Mouse (Mus musculus): Measurements from ENCODE around the gene Ctsa. TPM values are rescaled to one million over a fixed set of nuclear protein-coding genes. Genes with fewer than 3 reads are reported as not detected.
A peak's percentile ranks its signal among the peaks of the same experiment; 100 is the strongest.

Ctsa gene
- 167 and 180 TPM in 2 replicates for polyA plus RNA-seq (2015; fragmentation: Nextera tagmentation; extraction: Ambion mirVana)

DNA sequence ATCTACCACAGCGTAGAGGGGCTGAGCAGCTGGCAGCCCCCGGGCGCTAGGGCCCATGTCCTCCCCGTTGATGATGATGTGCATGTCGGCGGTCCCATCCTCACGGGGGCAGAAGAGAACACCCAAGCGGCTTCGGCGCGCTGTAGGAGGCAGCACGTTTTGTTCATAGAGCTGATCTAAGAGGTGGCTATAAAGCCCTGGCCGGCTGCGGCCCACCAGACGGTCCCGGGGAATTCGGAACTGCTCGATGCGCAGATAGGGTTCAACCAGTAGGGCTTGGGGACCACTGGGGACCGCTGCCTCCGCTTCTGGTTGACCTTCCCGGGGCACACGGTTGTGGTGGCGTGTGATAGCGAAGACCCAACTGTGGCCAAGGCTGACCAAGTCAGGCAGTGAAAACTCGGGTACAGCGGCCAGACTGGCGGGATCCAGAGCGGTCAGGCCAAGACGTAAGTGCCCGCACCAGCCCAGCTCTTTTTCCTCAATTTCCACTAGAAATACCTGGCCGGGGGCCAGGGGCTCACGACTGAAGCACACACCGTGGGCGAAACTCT lies at the start of gene Ctsa:
Gene Ctsa, plus strand, starts transcription at position 126 of the 554 bp plus-strand sequence.
- under 1% methylated on average over 35 of the region's 35 CpGs for WGBS
- Histone ChIP-seq H3K36me3 (peaks cover 28% of the 10 kb centered on the region), H3K27ac (peak within 1 kb of the TSS; percentile 98), H3K9me3 (replicated peaks) (no peaks in the 10 kb centered on the region), H3K4me3 (peak within 1 kb of the TSS; percentile 82), H3K4me2 (peak within 1 kb of the TSS; percentile 93), H3K4me1 (replicated peaks) (peaks cover 29% of the 10 kb centered on the region), H3K9ac (peak within 1 kb of the TSS; percentile 84), H3K27me3 (no peaks in the 10 kb centered on the region)
- ATAC-seq (replicated peaks; ENCODE audit: insufficient number of reproducible peaks, insufficient read depth, low FRiP score, low read depth): peak; percentile 74

DNA sequence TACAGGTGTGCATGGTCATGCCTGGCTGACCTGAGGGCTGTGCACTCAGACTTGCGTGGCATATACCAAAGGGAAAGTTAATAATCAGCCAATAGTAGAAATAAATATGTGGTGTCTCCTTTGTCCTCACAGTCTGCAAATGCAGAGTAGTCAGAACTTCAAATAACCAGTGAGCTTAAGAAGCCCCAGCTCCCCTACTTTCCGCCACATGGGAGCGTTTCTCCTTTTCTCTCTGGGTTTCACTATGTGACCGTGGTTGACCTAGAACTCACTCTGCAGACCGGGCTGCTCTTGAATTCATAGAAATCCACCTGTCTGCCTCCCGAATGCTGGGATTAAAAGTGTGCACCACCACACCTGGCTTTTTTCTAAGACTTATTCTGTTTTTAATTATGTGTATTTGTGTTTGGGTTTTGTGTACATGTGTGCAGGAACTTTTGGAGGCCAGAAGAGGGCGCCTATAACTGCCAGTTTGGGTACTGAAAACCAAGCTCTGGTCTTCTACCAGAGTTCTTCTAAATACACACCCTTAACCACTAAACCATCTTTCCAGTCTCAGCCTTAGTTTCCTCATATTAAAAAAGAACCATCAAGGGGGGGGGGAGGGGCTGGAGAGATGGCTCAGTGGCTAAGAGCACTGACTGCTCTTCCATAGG lies 48.6 kb upstream of the Ctsa start:
- no peak overlapping the region for H3K27ac ChIP-seq
- no peaks in the 10 kb centered on the region; the same call in 1 of the 2 replicates for H3K36me3 ChIP-seq
- ATAC-seq (replicated peaks; ENCODE audit: insufficient number of reproducible peaks, insufficient read depth, low FRiP score, low read depth): no peak
- H3K9me3 ChIP-seq (replicated peaks): no peaks in the 10 kb centered on the region
- no peaks in the 10 kb centered on the region for H3K27me3 ChIP-seq
- peaks cover 26% of the 10 kb centered on the region for H3K4me1 ChIP-seq (replicated peaks)
- H3K4me3 ChIP-seq: no peak overlapping the region
- no peak overlapping the region for H3K4me2 ChIP-seq
- no peak overlapping the region for H3K9ac ChIP-seq
- WGBS: 72% methylated on average over 7 of the region's 7 CpGs

DNA sequence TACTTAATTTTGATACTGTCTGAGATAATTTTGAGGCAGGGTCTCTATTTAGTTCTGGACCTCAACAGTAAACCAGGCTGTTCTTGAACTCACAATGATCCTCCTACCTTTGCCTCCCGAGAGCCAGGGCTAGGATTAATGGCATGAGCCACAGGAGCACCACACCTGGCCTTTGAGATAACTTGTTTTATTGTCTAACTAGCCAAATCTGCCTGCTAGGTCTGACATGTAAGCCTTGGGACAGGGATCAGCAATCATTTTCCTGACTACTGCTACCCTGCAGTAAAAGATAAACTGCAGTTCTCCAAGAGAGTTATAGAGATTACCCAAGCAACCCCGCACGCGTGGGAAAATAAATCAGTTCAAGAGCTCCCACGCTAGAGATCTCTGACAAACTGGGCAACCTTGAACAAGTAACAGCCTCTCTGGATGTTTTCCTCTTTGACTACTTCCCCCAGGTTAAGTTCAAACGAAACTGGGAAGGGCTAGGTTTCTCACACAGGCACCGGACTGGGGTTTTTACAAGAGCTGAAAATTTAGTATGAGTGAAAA lies 47.7 kb upstream of the Ctsa start:
- 3% methylated on average over 7 of the region's 7 CpGs for WGBS
- ATAC-seq (replicated peaks; ENCODE audit: insufficient number of reproducible peaks, insufficient read depth, low FRiP score, low read depth): no peak
- H3K9ac ChIP-seq: peak overlapping the region; percentile 92
- peaks cover 6% of the 10 kb centered on the region; the same call in 1 of the 2 replicates for H3K36me3 ChIP-seq
- peak overlapping the region; percentile 78 for H3K4me2 ChIP-seq
- no peaks in the 10 kb centered on the region for H3K9me3 ChIP-seq (replicated peaks)
- H3K4me3 ChIP-seq: peak overlapping the region; percentile 76
- H3K27ac ChIP-seq: peak overlapping the region; percentile 96
- H3K27me3 ChIP-seq: no peaks in the 10 kb centered on the region
- H3K4me1 ChIP-seq (replicated peaks): peaks cover 26% of the 10 kb centered on the region

DNA sequence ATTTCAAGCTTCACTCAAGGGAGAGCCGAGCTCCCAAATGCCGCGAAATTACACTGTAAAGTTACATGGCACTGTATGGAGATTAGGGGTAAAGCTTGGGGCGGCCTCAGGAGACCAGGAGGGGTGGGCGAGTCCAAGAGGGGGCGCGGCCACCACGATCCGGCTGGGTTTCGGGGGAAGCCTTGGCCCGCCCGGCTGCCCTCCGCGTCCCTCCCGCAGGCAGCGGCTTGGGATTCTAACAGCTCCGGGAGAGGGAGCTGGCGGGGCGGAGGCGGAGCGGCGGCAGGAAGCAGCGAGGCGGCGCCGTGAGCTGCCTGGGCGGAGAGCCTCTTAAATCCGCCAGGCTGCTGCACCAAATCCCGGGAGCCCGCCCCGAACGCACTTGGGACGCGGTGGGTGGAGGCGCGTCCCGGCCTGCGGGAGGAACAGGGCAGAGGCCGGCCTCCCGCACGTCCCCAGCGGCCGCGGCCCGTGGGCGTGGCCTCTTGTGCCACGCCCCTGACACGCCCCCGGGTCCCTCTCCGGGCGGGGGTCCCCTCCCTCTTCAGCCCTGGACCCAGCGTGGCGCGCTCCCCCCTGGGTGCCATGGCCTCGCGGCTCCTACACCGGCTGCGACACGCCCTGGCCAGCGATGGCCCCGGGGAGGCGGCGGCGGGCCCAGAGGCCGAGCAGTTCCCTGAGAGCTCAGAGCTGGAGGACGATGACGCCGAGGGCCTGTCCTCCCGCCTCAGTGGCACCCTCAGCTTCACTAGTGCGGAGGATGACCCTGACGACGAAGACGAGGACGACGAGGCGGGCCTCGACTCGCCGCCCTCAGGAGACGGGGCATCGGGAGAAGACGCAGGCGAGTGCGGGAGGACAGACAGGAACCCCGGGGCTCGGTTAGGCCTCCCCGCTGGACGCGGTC lies 46.9 kb upstream of the Ctsa start, which contains the start of gene Snx21:
Gene Snx21, plus strand, starts transcription at position 343 of the 907 bp plus-strand sequence.
- peak; percentile 94 for ATAC-seq (replicated peaks; ENCODE audit: insufficient number of reproducible peaks, insufficient read depth, low FRiP score, low read depth)
- under 1% methylated on average over 88 of the region's 89 CpGs for WGBS
- peak within 1 kb of the TSS; percentile 78 for H3K4me2 ChIP-seq

GRCm38 (mm10) chr2:164786388-164786885 lies 46.2 kb upstream of the Ctsa start:
- peaks cover 19% of the 10 kb centered on the region for H3K36me3 ChIP-seq
- H3K4me3 ChIP-seq: peak overlapping the region; percentile 76
- WGBS: 5% methylated on average over 15 of the region's 15 CpGs
- no peak for ATAC-seq (replicated peaks; ENCODE audit: insufficient number of reproducible peaks, insufficient read depth, low FRiP score, low read depth)
- H3K4me1 ChIP-seq (replicated peaks): peaks cover 26% of the 10 kb centered on the region
- no peaks in the 10 kb centered on the region for H3K27me3 ChIP-seq
- peak overlapping the region; percentile 92 for H3K9ac ChIP-seq
- H3K27ac ChIP-seq: peak overlapping the region; percentile 96
- no peaks in the 10 kb centered on the region for H3K9me3 ChIP-seq (replicated peaks)
- peak overlapping the region; percentile 78 for H3K4me2 ChIP-seq

More for the DNA sequence above, 46.9 kb upstream of the Ctsa start, which contains the start of gene Snx21:
- peaks cover 26% of the 10 kb centered on the region for H3K4me1 ChIP-seq (replicated peaks)
- peak within 1 kb of the TSS; percentile 76 for H3K4me3 ChIP-seq
- no peaks in the 10 kb centered on the region for H3K9me3 ChIP-seq (replicated peaks)
- peak within 1 kb of the TSS; percentile 96 for H3K27ac ChIP-seq
- no peaks in the 10 kb centered on the region for H3K27me3 ChIP-seq
- peak within 1 kb of the TSS; percentile 92 for H3K9ac ChIP-seq
- H3K36me3 ChIP-seq: peaks cover 12% of the 10 kb centered on the region

- Histone ChIP-seq H3K4me3 (peak overlapping the region; percentile 76), H3K4me1 (replicated peaks) (peaks cover 26% of the 10 kb centered on the region), H3K4me2 (peak overlapping the region; percentile 78), H3K36me3 (peaks cover 25% of the 10 kb centered on the region), H3K9me3 (replicated peaks) (no peaks in the 10 kb centered on the region), H3K9ac (peak overlapping the region; percentile 92), H3K27me3 (no peaks in the 10 kb centered on the region), H3K27ac (peak overlapping the region; percentile 96)
- ATAC-seq (replicated peaks; ENCODE audit: insufficient number of reproducible peaks, insufficient read depth, low FRiP score, low read depth): no peak
- WGBS: 77% methylated on average over 3 of the region's 3 CpGs
Measured at GRCm38 (mm10) chr2:164787032-164787431, 45.6 kb upstream of the Ctsa start.

DNA sequence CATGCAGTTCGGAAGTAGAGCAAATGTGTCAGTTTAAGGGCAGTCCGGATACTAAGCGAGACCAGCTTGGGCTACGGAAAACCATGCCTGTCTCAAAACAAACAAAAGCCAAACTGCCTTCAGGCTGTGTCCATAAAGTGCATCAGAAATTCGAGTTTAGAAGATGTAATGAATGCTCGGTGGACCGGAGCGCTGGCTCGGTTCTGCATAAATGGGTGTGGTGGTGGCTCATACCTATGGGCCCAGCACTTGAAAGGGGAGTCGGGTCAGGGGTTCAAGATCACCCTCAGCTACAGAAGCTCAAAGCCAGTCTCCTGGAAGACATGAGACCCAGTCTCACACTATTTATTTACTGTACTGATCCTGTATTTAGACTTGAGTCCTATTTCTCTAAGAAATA lies 44.9 kb upstream of the Ctsa start:
- H3K4me3 ChIP-seq: peak overlapping the region; percentile 76; the same call in 1 of the 2 replicates
- no peaks in the 10 kb centered on the region for H3K9me3 ChIP-seq (replicated peaks)
- no peak overlapping the region for H3K27ac ChIP-seq
- peaks cover 31% of the 10 kb centered on the region for H3K36me3 ChIP-seq
- H3K27me3 ChIP-seq: no peaks in the 10 kb centered on the region
- no peak overlapping the region for H3K9ac ChIP-seq
- ATAC-seq (replicated peaks; ENCODE audit: insufficient number of reproducible peaks, insufficient read depth, low FRiP score, low read depth): no peak
- H3K4me1 ChIP-seq (replicated peaks): peaks cover 29% of the 10 kb centered on the region
- WGBS: 79% methylated on average over 10 of the region's 10 CpGs
- peak overlapping the region; percentile 78 for H3K4me2 ChIP-seq

- no peak overlapping the region for H3K4me3 ChIP-seq
- H3K36me3 ChIP-seq: peaks cover 37% of the 10 kb centered on the region
- WGBS: 58% methylated on average over 4 of the region's 4 CpGs
- no peak overlapping the region for H3K27ac ChIP-seq
- no peaks in the 10 kb centered on the region for H3K27me3 ChIP-seq
- peaks cover 33% of the 10 kb centered on the region for H3K4me1 ChIP-seq (replicated peaks)
- H3K4me2 ChIP-seq: no peak overlapping the region
- no peaks in the 10 kb centered on the region for H3K9me3 ChIP-seq (replicated peaks)
- H3K9ac ChIP-seq: peak overlapping the region; percentile 41; the same call in 1 of the 2 replicates
- ATAC-seq (replicated peaks; ENCODE audit: insufficient number of reproducible peaks, insufficient read depth, low FRiP score, low read depth): no peak
Measured at GRCm38 (mm10) chr2:164788411-164788810, 44.3 kb upstream of the Ctsa start.

GRCm38 (mm10) chr2:164790451-164790850 lies 42.2 kb upstream of the Ctsa start:
- no peak overlapping the region for H3K4me3 ChIP-seq
- no peak overlapping the region for H3K9ac ChIP-seq
- H3K4me2 ChIP-seq: no peak overlapping the region
- peaks cover 37% of the 10 kb centered on the region for H3K4me1 ChIP-seq (replicated peaks)
- H3K27ac ChIP-seq: no peak overlapping the region
- H3K27me3 ChIP-seq: no peaks in the 10 kb centered on the region
- ATAC-seq (replicated peaks; ENCODE audit: insufficient number of reproducible peaks, insufficient read depth, low FRiP score, low read depth): no peak
- WGBS: 64% methylated on average over 4 of the region's 4 CpGs
- H3K36me3 ChIP-seq: peaks cover 45% of the 10 kb centered on the region
- H3K9me3 ChIP-seq (replicated peaks): no peaks in the 10 kb centered on the region

- Histone ChIP-seq H3K4me1 (replicated peaks) (peaks cover 32% of the 10 kb centered on the region), H3K4me2 (no peak overlapping the region), H3K36me3 (peaks cover 49% of the 10 kb centered on the region), H3K9ac (no peak overlapping the region), H3K9me3 (replicated peaks) (no peaks in the 10 kb centered on the region), H3K27ac (no peak overlapping the region), H3K27me3 (no peaks in the 10 kb centered on the region), H3K4me3 (no peak overlapping the region)
- 91% methylated on average over 18 of the region's 18 CpGs for WGBS
- no peak for ATAC-seq (replicated peaks; ENCODE audit: insufficient number of reproducible peaks, insufficient read depth, low FRiP score, low read depth)
Measured at GRCm38 (mm10) chr2:164791841-164792261, 40.8 kb upstream of the Ctsa start.
